Mouse (Mus musculus) CH12.LX (cell line): ENCODE data around the gene Hip1r.

Experiments used
- CTCF ChIP-seq, 2 experiments: IDR thresholded peaks in 1 of 2; conservative IDR thresholded peaks in 1 of 2; 2 replicates each; pipeline ENCODE4 v1.5.1; 2011 to 2012; ENCODE audit warnings: low read depth in 2 of 2, low read length in 2 of 2, improper control_type of control experiment in 1 of 2, inconsistent platforms in 1 of 2, mild to moderate bottlenecking in 1 of 2, moderate library complexity in 1 of 2
- IRF4 ChIP-seq: IDR thresholded peaks from 2 replicates; pipeline ENCODE4 v1.6.1; 2014; ENCODE audit warnings: low read depth, mild to moderate bottlenecking, inconsistent platforms, low read length, improper control_type of control experiment
- KAT2A ChIP-seq: IDR thresholded peaks from 2 replicates; pipeline ENCODE4 v1.6.1; 2012; ENCODE audit warnings: low read length, improper control_type of control experiment, inconsistent platforms; ENCODE audit not compliant: insufficient replicate concordance
- MAZ ChIP-seq: IDR thresholded peaks from 2 replicates; pipeline ENCODE4 v1.6.1; 2012; ENCODE audit warnings: low read depth, mild to moderate bottlenecking, inconsistent platforms, low read length, improper control_type of control experiment, moderate library complexity
- POLR2A ChIP-seq: IDR thresholded peaks from 2 replicates; pipeline ENCODE4 v1.6.1; 2011; ENCODE audit warnings: low read depth, mild to moderate bottlenecking, improper control_type of control experiment, low read length
- TBP ChIP-seq: conservative IDR thresholded peaks from 2 replicates; pipeline ENCODE4 v1.6.1; 2011; ENCODE audit warnings: low read depth, low read length, improper control_type of control experiment

DNA sequence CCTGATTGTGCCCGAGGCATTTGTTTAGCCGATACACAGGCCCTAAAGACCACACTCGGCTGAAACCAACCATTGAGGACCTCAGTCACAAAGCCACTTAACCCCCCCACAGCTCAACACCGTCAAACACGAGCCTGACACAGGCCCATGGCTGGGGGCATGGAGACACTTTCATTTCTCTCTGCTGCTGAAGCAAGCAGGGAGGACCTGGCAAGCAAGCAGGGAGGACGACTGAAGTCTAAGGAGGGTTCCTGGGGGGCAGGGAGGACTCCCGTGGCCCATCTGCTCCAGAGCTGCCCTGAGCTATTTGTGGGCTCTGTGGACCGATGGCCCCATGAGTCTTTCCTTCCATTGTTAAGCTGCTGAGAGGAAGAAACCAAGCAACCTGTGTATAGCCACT is 38.5 kb downstream of the Hip1r start:
- TF ChIP-seq KAT2A (no peak), TBP (no peak), POLR2A (no peak), MAZ (no peak), IRF4 (no peak), CTCF (conservative IDR thresholded peaks at IDR 0.05 in 1 of 2, IDR thresholded peaks at IDR 0.05 in 1 of 2; ENCODE audit: low read depth in 2 of 2, low read length in 2 of 2) (no peak)
